Mouse (Mus musculus) Patski (cell line): ENCODE data around the gene Copb2. TPM values are rescaled to one million over a fixed set of nuclear protein-coding genes. Genes with fewer than 3 reads are reported as not detected.

Experiments used
- ATAC-seq: fragments of 100-300 bp; one replicate; pipeline ENCODE4 v1.8.0; 2021
- CTCF ChIA-PET: fragments of 350-600 bp; sonication (Branson Sonifier 250); formaldehyde crosslinking; loops from one replicate; lab custom pipeline; 2022; ENCODE audit warnings: inconsistent platforms; lab: Charles Lee
- POLR2A ChIA-PET: fragments of 350-600 bp; sonication (Branson Sonifier 250); formaldehyde crosslinking; loops from one replicate; lab custom pipeline; 2022; ENCODE audit warnings: antibody characterized with exemption, inconsistent platforms; lab: Charles Lee
- DNase-seq: peaks from one replicate; pipeline ENCODE4 v3.0.0-alpha.2; 2011; ENCODE audit warnings: low read depth, low spot score
- H3K27me3 ChIP-seq: fragments of 371-371 bp; one replicate; pipeline ENCODE4 v1.5.1; 2021
- CTCF ChIP-seq: fragments of 100-300 bp; IDR thresholded peaks from one replicate; pipeline ENCODE4 v1.5.1; 2021
- in situ Hi-C: fragments of 300-500 bp; cut with MboI; formaldehyde crosslinking; loops from 3 replicates; pipeline ENCODE4 v1.11.1; 2018; ENCODE audit warnings: low pct_unique_long_range_greater_than_20kb, mixed read lengths
- polyA plus RNA-seq: library from polyadenylated mRNA; unstranded; gene quantifications from one replicate; pipeline ENCODE4 v1.2.3, GENCODE M21; 2021

Gene Copb2
- polyA plus RNA-seq, 1 experiment from 2014 or later: 181 TPM

- no peak for TF ChIP-seq CTCF
- peaks cover 10% of the 10 kb centered on the region for H3K27me3 ChIP-seq
- ChIA-PET CTCF (interaction anchor here (1.1 kb wide), 1 partner anchor 13 kb away, joined by 3 read pairs; no protein-coding TSS in a partner anchor), POLR2A (no interaction called here)
- DNase-seq: no peak
- in situ Hi-C loops: no loop called here
- no peak for ATAC-seq
Measured at GRCm38 (mm10) chr9:98633287-98634162, 70.0 kb downstream of the Copb2 start.

Other genes with a start within 250 kb of the Copb2 start
- 0.24 TPM for gene Rbp1, start 140.8 kb upstream of the Copb2 start, polyA plus RNA-seq
- not detected for gene Rbp2, start 77.6 kb upstream of the Copb2 start, polyA plus RNA-seq
- 42.8 TPM for gene Mrps22, start 37.9 kb downstream of the Copb2 start, polyA plus RNA-seq